Mouse (Mus musculus): ENCODE data around the gene Apbb2. TPM values are rescaled to one million over a fixed set of nuclear protein-coding genes. Genes with fewer than 3 reads are reported as not detected.
A peak's percentile ranks its signal among the peaks of the same experiment; 100 is the strongest.

Gene Apbb2
- total RNA-seq, 2 experiments from 2014 or later: 54.5 to 58.6 TPM

- Histone ChIP-seq H3K4me3 (no peak overlapping the region), H3K27ac (no peak overlapping the region)
- TF ChIP-seq CTCF (conservative IDR thresholded peaks at IDR 0.05): no peak
- no peak for DNase-seq (ENCODE audit: low spot score in 2 of 2)
Measured at GRCm38 (mm10) chr5:66405305-66405704, 213.3 kb downstream of the Apbb2 start.

- no peak overlapping the region for H3K27ac ChIP-seq
- TF ChIP-seq CTCF (conservative IDR thresholded peaks at IDR 0.05): no peak
- H3K4me3 ChIP-seq: no peak overlapping the region
- DNase-seq (ENCODE audit: low spot score in 2 of 2): no peak
Measured at GRCm38 (mm10) chr5:66400563-66400962, 218.0 kb downstream of the Apbb2 start.

- no peak overlapping the region for H3K4me3 ChIP-seq
- no peak overlapping the region for H3K27ac ChIP-seq
- no peak for TF ChIP-seq CTCF (conservative IDR thresholded peaks at IDR 0.05)
- DNase-seq (ENCODE audit: low spot score in 2 of 2): no peak
Measured at GRCm38 (mm10) chr5:66399264-66399620, 219.3 kb downstream of the Apbb2 start.

GRCm38 (mm10) chr5:66398530-66399263, 219.9 kb downstream of the Apbb2 start:
- Histone ChIP-seq H3K4me3 (no peak overlapping the region), H3K27ac (no peak overlapping the region)
- TF ChIP-seq CTCF (conservative IDR thresholded peaks at IDR 0.05): no peak
- DNase-seq (ENCODE audit: low spot score in 2 of 2): no peak

- Histone ChIP-seq H3K27ac (no peak overlapping the region), H3K4me3 (no peak overlapping the region)
- no peak for TF ChIP-seq CTCF (conservative IDR thresholded peaks at IDR 0.05)
- no peak for DNase-seq (ENCODE audit: low spot score in 2 of 2)
Measured at GRCm38 (mm10) chr5:66393767-66394446, 224.7 kb downstream of the Apbb2 start.

- peak in 1 of 2 experiments; percentile 23 for DNase-seq (ENCODE audit: low spot score in 2 of 2)
Measured at GRCm38 (mm10) chr5:66392861-66393529, 225.6 kb downstream of the Apbb2 start.

GRCm38 (mm10) chr5:66391771-66392170, 226.8 kb downstream of the Apbb2 start:
- no peak overlapping the region for H3K27ac ChIP-seq
- no peak for DNase-seq (ENCODE audit: low spot score in 2 of 2)
- TF ChIP-seq CTCF (conservative IDR thresholded peaks at IDR 0.05): no peak
- no peak overlapping the region for H3K4me3 ChIP-seq

More at GRCm38 (mm10) chr5:66392861-66393529, 225.6 kb downstream of the Apbb2 start:
- no peak for TF ChIP-seq CTCF (conservative IDR thresholded peaks at IDR 0.05)
- Histone ChIP-seq H3K4me3 (no peak overlapping the region), H3K27ac (peak overlapping the region; percentile 44; the same call in 1 of the 2 replicates)

- no peak overlapping the region for H3K27ac ChIP-seq
- no peak overlapping the region for H3K4me3 ChIP-seq
- TF ChIP-seq CTCF (conservative IDR thresholded peaks at IDR 0.05): no peak
- no peak for DNase-seq (ENCODE audit: low spot score in 2 of 2)
Measured at GRCm38 (mm10) chr5:66391299-66391698, 227.3 kb downstream of the Apbb2 start.

- TF ChIP-seq CTCF (conservative IDR thresholded peaks at IDR 0.05): peak; percentile 56
Measured at GRCm38 (mm10) chr5:66390567-66390966, 228.0 kb downstream of the Apbb2 start.

GRCm38 (mm10) chr5:66387481-66387880, 231.1 kb downstream of the Apbb2 start:
- TF ChIP-seq CTCF (conservative IDR thresholded peaks at IDR 0.05): peak; percentile 84
- H3K27ac ChIP-seq: no peak overlapping the region
- no peak overlapping the region for H3K4me3 ChIP-seq
- no peak for DNase-seq (ENCODE audit: low spot score in 2 of 2)

More at GRCm38 (mm10) chr5:66390567-66390966, 228.0 kb downstream of the Apbb2 start:
- no peak for DNase-seq (ENCODE audit: low spot score in 2 of 2)
- Histone ChIP-seq H3K27ac (no peak overlapping the region), H3K4me3 (no peak overlapping the region)

- H3K27ac ChIP-seq: peak overlapping the region; percentile 15; the same call in 1 of the 2 replicates
- TF ChIP-seq CTCF (conservative IDR thresholded peaks at IDR 0.05): peak; percentile 96
- DNase-seq (ENCODE audit: low spot score in 2 of 2): peak; percentile 29 to 65
- H3K4me3 ChIP-seq: no peak overlapping the region
Measured at GRCm38 (mm10) chr5:66385636-66386035, 232.9 kb downstream of the Apbb2 start.

GRCm38 (mm10) chr5:66384806-66385446, 233.7 kb downstream of the Apbb2 start:
- TF ChIP-seq CTCF (conservative IDR thresholded peaks at IDR 0.05): no peak
- peak overlapping the region; percentile 15; the same call in 1 of the 2 replicates for H3K27ac ChIP-seq
- no peak overlapping the region for H3K4me3 ChIP-seq
- no peak for DNase-seq (ENCODE audit: low spot score in 2 of 2)

GRCm38 (mm10) chr5:66384114-66384513, 234.5 kb downstream of the Apbb2 start:
- H3K4me3 ChIP-seq: no peak overlapping the region
- no peak for TF ChIP-seq CTCF (conservative IDR thresholded peaks at IDR 0.05)
- H3K27ac ChIP-seq: no peak overlapping the region
- DNase-seq (ENCODE audit: low spot score in 2 of 2): no peak

All from layer of hippocampus, adult 2 months (tissue).